Mouse (Mus musculus) c-Kit-positive CD71-positive TER-119-negative erythroid progenitor cells, embryonic 14.5 days (primary cell): ENCODE measurements around the gene Ctbp2.
A peak's percentile ranks its signal among the peaks of the same experiment; 100 is the strongest.

Source experiments
- DNase-seq: peaks from one replicate; pipeline ENCODE4 v3.0.0-alpha.2; 2013; ENCODE audit warnings: low read depth

Ctbp2 gene

GRCm38 (mm10) chr7:133005772-133006171 is 118.4 kb downstream of the Ctbp2 start:
- DNase-seq, result no peak

- peak; percentile 49 for DNase-seq
Measured at GRCm38 (mm10) chr7:133003421-133003820, 120.7 kb downstream of the Ctbp2 start.

- no peak for DNase-seq
Measured at GRCm38 (mm10) chr7:133002271-133002670, 121.9 kb downstream of the Ctbp2 start.

- DNase-seq, result no peak
Measured at GRCm38 (mm10) chr7:133001388-133001787, 122.8 kb downstream of the Ctbp2 start.

GRCm38 (mm10) chr7:132999061-132999460 is 125.1 kb downstream of the Ctbp2 start:
- DNase-seq, result no peak

- DNase-seq, result no peak
Measured at GRCm38 (mm10) chr7:132998639-132999038, 125.5 kb downstream of the Ctbp2 start.

- DNase-seq, result peak; percentile 21
Measured at GRCm38 (mm10) chr7:132996391-132996790, 127.8 kb downstream of the Ctbp2 start.

- DNase-seq, result no peak
Measured at GRCm38 (mm10) chr7:132994628-132995191, 129.4 kb downstream of the Ctbp2 start.

- no peak for DNase-seq
Measured at GRCm38 (mm10) chr7:132994120-132994519, 130.0 kb downstream of the Ctbp2 start.

- DNase-seq, result no peak
Measured at GRCm38 (mm10) chr7:132992967-132993615, 131.1 kb downstream of the Ctbp2 start.

- DNase-seq, result no peak
Measured at GRCm38 (mm10) chr7:132991240-132991900, 132.8 kb downstream of the Ctbp2 start.

GRCm38 (mm10) chr7:132989839-132990238 is 134.3 kb downstream of the Ctbp2 start:
- DNase-seq, result no peak

- DNase-seq, result no peak
Measured at GRCm38 (mm10) chr7:132982639-132983038, 141.5 kb downstream of the Ctbp2 start.

- DNase-seq, result no peak
Measured at GRCm38 (mm10) chr7:132977981-132978380, 146.2 kb downstream of the Ctbp2 start.

GRCm38 (mm10) chr7:132976079-132976478 is 148.1 kb downstream of the Ctbp2 start:
- no peak for DNase-seq

- DNase-seq, result no peak
Measured at GRCm38 (mm10) chr7:132972079-132972478, 152.1 kb downstream of the Ctbp2 start.

GRCm38 (mm10) chr7:132965707-132966106 is 158.4 kb downstream of the Ctbp2 start:
- DNase-seq, result no peak

- no peak for DNase-seq
Measured at GRCm38 (mm10) chr7:132964395-132964794, 159.8 kb downstream of the Ctbp2 start.

- DNase-seq, result no peak
Measured at GRCm38 (mm10) chr7:132950613-132951012, 173.5 kb downstream of the Ctbp2 start.

GRCm38 (mm10) chr7:132949968-132950367 is 174.2 kb downstream of the Ctbp2 start:
- no peak for DNase-seq

- no peak for DNase-seq
Measured at GRCm38 (mm10) chr7:132940569-132940968, 183.6 kb downstream of the Ctbp2 start.

GRCm38 (mm10) chr7:132939118-132939517 is 185.0 kb downstream of the Ctbp2 start:
- DNase-seq, result no peak
